Mouse (Mus musculus) heart, embryonic 14.5 days (tissue): Measurements from ENCODE around the gene Phlda1. TPM values are rescaled to one million over a fixed set of nuclear protein-coding genes. Genes with fewer than 3 reads are reported as not detected.

Experiments
- ATAC-seq: fragments of 200-750 bp; cut with Nextera tagmentation; 2 replicates; pipeline ENCODE4 v1.8.0; 2017; ENCODE audit warnings: low read depth, moderate TSS enrichment; ENCODE audit not compliant: insufficient number of reproducible peaks, insufficient read depth, low FRiP score
- H3K27ac ChIP-seq, 2 experiments: fragments of 200-500 bp in 1 of 2; fragments of 300-500 bp in 1 of 2; sonication (generic) in 1 of 2; replicated peaks in 1 of 2; 2 replicates each; pipeline ENCODE4 v1.5.1; 2012 to 2014; ENCODE audit warnings: low read depth in 2 of 2, low read length in 2 of 2, control low read depth in 1 of 2, mild to moderate bottlenecking in 1 of 2, mixed read lengths in 1 of 2; ENCODE audit not compliant: control insufficient read depth in 1 of 2, insufficient read depth in 1 of 2
- H3K27me3 ChIP-seq: fragments of 300-500 bp; sonication (generic); 2 replicates; pipeline ENCODE4 v1.6.1; 2014; ENCODE audit warnings: mild to moderate bottlenecking, low read length, control low read depth; ENCODE audit not compliant: control insufficient read depth, insufficient read depth
- H3K36me3 ChIP-seq: fragments of 300-500 bp; sonication (generic); 2 replicates; pipeline ENCODE4 v1.6.1; 2014; ENCODE audit warnings: mild to moderate bottlenecking, control low read depth, low read length, mixed read lengths; ENCODE audit not compliant: control insufficient read depth, insufficient read depth
- H3K4me1 ChIP-seq, 2 experiments: fragments of 200-500 bp in 1 of 2; fragments of 300-500 bp in 1 of 2; sonication (generic) in 1 of 2; 2 replicates each; pipeline ENCODE4 v1.6.1; 2012 to 2014; ENCODE audit warnings: low read length in 2 of 2, control low read depth in 1 of 2, mixed read lengths in 1 of 2; ENCODE audit not compliant: control insufficient read depth in 2 of 2, insufficient read depth in 2 of 2
- H3K4me2 ChIP-seq: fragments of 300-500 bp; sonication (generic); 2 replicates; pipeline ENCODE4 v1.6.1; 2014; ENCODE audit warnings: mild to moderate bottlenecking, low read length
- H3K4me3 ChIP-seq, 2 experiments: fragments of 200-500 bp in 1 of 2; fragments of 300-500 bp in 1 of 2; sonication (generic) in 1 of 2; 2 replicates each; pipeline ENCODE4 v1.5.1; 2012 to 2014; ENCODE audit warnings: low read length in 2 of 2, mild to moderate bottlenecking in 2 of 2, control low read depth in 1 of 2, low read depth in 1 of 2, moderate library complexity in 1 of 2; ENCODE audit not compliant: control insufficient read depth in 1 of 2, insufficient read depth in 1 of 2
- H3K9ac ChIP-seq: fragments of 300-500 bp; sonication (generic); 2 replicates; pipeline ENCODE4 v1.6.1; 2014; ENCODE audit warnings: mild to moderate bottlenecking, low read length
- H3K9me3 ChIP-seq: fragments of 300-500 bp; sonication (generic); 2 replicates; pipeline ENCODE4 v1.6.1; 2016; ENCODE audit warnings: low read length, control low read depth; ENCODE audit not compliant: control insufficient read depth
- WGBS: fragments of 180-500 bp; shearing (Covaris S2); extraction: QIAGEN DNeasy Blood & Tissue Kit; methylation state at CpG from one replicate; pipeline ENCODE4 v1.1.7; 2014; 5-methylcytosine and 5-hydroxymethylcytosine counted together
- polyA plus RNA-seq: library from polyadenylated mRNA; unstranded; fragments of >200 nt; fragmentation: Nextera tagmentation; extraction: Ambion mirVana; gene quantifications from 2 replicates; pipeline ENCODE4 v1.2.1, GENCODE M21; 2014

The Phlda1 gene
- polyA plus RNA-seq, 1 experiment from 2014 or later: 23.3 TPM

GRCm38 (mm10) chr10:111519620-111520370 lies 13.7 kb downstream of the Phlda1 start:
- no peaks in the 10 kb centered on the region for H3K27me3 ChIP-seq
- peak overlapping the region; percentile 67 for H3K9ac ChIP-seq
- H3K4me1 ChIP-seq: peaks cover 18 to 40% of the 10 kb centered on the region in 2 experiments
- H3K9me3 ChIP-seq: no peaks in the 10 kb centered on the region
- 21% methylated on average over 24 of the region's 24 CpGs for WGBS
- peak; percentile 79 for ATAC-seq
- peak overlapping the region; percentile 0 to 33 for H3K4me3 ChIP-seq
- H3K4me2 ChIP-seq: peak overlapping the region; percentile 62
- peak overlapping the region; percentile 31 to 87 for H3K27ac ChIP-seq
- H3K36me3 ChIP-seq: no peaks in the 10 kb centered on the region

GRCm38 (mm10) chr10:111520621-111521020 lies 14.5 kb downstream of the Phlda1 start:
- peaks cover 15 to 32% of the 10 kb centered on the region in 2 experiments for H3K4me1 ChIP-seq
- no peak overlapping the region for H3K9ac ChIP-seq
- WGBS: 65% methylated on average over 3 of the region's 3 CpGs
- H3K36me3 ChIP-seq: no peaks in the 10 kb centered on the region
- no peaks in the 10 kb centered on the region for H3K27me3 ChIP-seq
- H3K9me3 ChIP-seq: no peaks in the 10 kb centered on the region
- no peak for ATAC-seq
- peak overlapping the region; percentile 62; the same call in 1 of the 2 replicates for H3K4me2 ChIP-seq
- H3K27ac ChIP-seq: peak overlapping the region; percentile 31 to 87; a peak in 1 of 4 replicates
- H3K4me3 ChIP-seq: no peak overlapping the region

GRCm38 (mm10) chr10:111521636-111522035 lies 15.6 kb downstream of the Phlda1 start:
- no peaks in the 10 kb centered on the region for H3K9me3 ChIP-seq
- peaks cover 10 to 23% of the 10 kb centered on the region in 2 experiments for H3K4me1 ChIP-seq
- H3K27me3 ChIP-seq: no peaks in the 10 kb centered on the region
- ATAC-seq: no peak
- H3K4me3 ChIP-seq: no peak overlapping the region
- 64% methylated on average over 4 of the region's 4 CpGs for WGBS
- H3K9ac ChIP-seq: no peak overlapping the region
- H3K27ac ChIP-seq: no peak overlapping the region; a peak in 1 of 4 replicates
- H3K36me3 ChIP-seq: no peaks in the 10 kb centered on the region
- no peak overlapping the region for H3K4me2 ChIP-seq

GRCm38 (mm10) chr10:111522230-111522629 lies 16.1 kb downstream of the Phlda1 start:
- ATAC-seq: no peak
- no peak overlapping the region for H3K27ac ChIP-seq

GRCm38 (mm10) chr10:111523894-111524293 lies 17.8 kb downstream of the Phlda1 start:
- Histone ChIP-seq H3K36me3 (no peaks in the 10 kb centered on the region), H3K4me1 (peaks cover 16 to 26% of the 10 kb centered on the region in 2 experiments), H3K9me3 (no peaks in the 10 kb centered on the region), H3K9ac (no peak overlapping the region), H3K27me3 (no peaks in the 10 kb centered on the region), H3K4me2 (no peak overlapping the region), H3K4me3 (no peak overlapping the region), H3K27ac (no peak overlapping the region)
- 82% methylated on average over 12 of the region's 12 CpGs for WGBS
- no peak for ATAC-seq

More at GRCm38 (mm10) chr10:111522230-111522629, 16.1 kb downstream of the Phlda1 start:
- no peak overlapping the region for H3K4me2 ChIP-seq
- peaks cover 9 to 20% of the 10 kb centered on the region in 2 experiments for H3K4me1 ChIP-seq
- H3K9ac ChIP-seq: no peak overlapping the region
- H3K4me3 ChIP-seq: no peak overlapping the region
- H3K9me3 ChIP-seq: no peaks in the 10 kb centered on the region
- 83% methylated on average over 4 of the region's 4 CpGs for WGBS
- no peaks in the 10 kb centered on the region for H3K27me3 ChIP-seq
- H3K36me3 ChIP-seq: no peaks in the 10 kb centered on the region

GRCm38 (mm10) chr10:111527057-111527456 lies 21.0 kb downstream of the Phlda1 start:
- no peak for ATAC-seq
- Histone ChIP-seq H3K4me3 (no peak overlapping the region), H3K4me2 (no peak overlapping the region), H3K36me3 (no peaks in the 10 kb centered on the region), H3K9ac (no peak overlapping the region), H3K9me3 (no peaks in the 10 kb centered on the region), H3K27me3 (no peaks in the 10 kb centered on the region), H3K4me1 (peaks cover 14 to 18% of the 10 kb centered on the region in 2 experiments), H3K27ac (no peak overlapping the region)
- WGBS: 75% methylated on average over 5 of the region's 5 CpGs

GRCm38 (mm10) chr10:111527613-111528012 lies 21.5 kb downstream of the Phlda1 start:
- Histone ChIP-seq H3K27me3 (no peaks in the 10 kb centered on the region), H3K9ac (no peak overlapping the region), H3K36me3 (no peaks in the 10 kb centered on the region), H3K4me1 (peaks cover 14 to 18% of the 10 kb centered on the region in 2 experiments), H3K27ac (no peak overlapping the region), H3K4me2 (no peak overlapping the region), H3K9me3 (no peaks in the 10 kb centered on the region), H3K4me3 (no peak overlapping the region)
- 90% methylated on average over 7 of the region's 7 CpGs for WGBS
- no peak for ATAC-seq
